Mouse (Mus musculus) liver, embryonic 12.5 days (tissue): Measurements from ENCODE around the gene Mrps35. TPM values are rescaled to one million over a fixed set of nuclear protein-coding genes. Genes with fewer than 3 reads are reported as not detected.

Source experiments
- ATAC-seq: fragments of 200-750 bp; cut with Nextera tagmentation; 2 replicates; pipeline ENCODE4 v1.8.0; 2017; ENCODE audit warnings: moderate number of reproducible peaks, mild to moderate bottlenecking, moderate library complexity
- H3K27ac ChIP-seq: fragments of 300-500 bp; sonication (generic); 2 replicates; pipeline ENCODE4 v1.5.1; 2016; ENCODE audit warnings: mild to moderate bottlenecking
- H3K27me3 ChIP-seq: fragments of 300-500 bp; sonication (generic); replicated peaks from 2 replicates; pipeline ENCODE4 v1.6.1; 2016; ENCODE audit warnings: mild to moderate bottlenecking, moderate library complexity
- H3K36me3 ChIP-seq: fragments of 300-500 bp; sonication (generic); 2 replicates; pipeline ENCODE4 v1.6.1; 2016; ENCODE audit warnings: mild to moderate bottlenecking, moderate library complexity
- H3K4me1 ChIP-seq: fragments of 300-500 bp; sonication (generic); 2 replicates; pipeline ENCODE4 v1.6.1; 2016
- H3K4me2 ChIP-seq: fragments of 300-500 bp; sonication (generic); 2 replicates; pipeline ENCODE4 v1.6.1; 2016; ENCODE audit warnings: mild to moderate bottlenecking, moderate library complexity
- H3K4me3 ChIP-seq: fragments of 300-500 bp; sonication (generic); 2 replicates; pipeline ENCODE4 v1.5.1; 2016; ENCODE audit warnings: mild to moderate bottlenecking, moderate library complexity
- H3K9ac ChIP-seq: fragments of 300-500 bp; sonication (generic); 2 replicates; pipeline ENCODE4 v1.6.1; 2016; ENCODE audit warnings: mild to moderate bottlenecking, moderate library complexity
- H3K9me3 ChIP-seq: fragments of 300-500 bp; sonication (generic); replicated peaks from 2 replicates; pipeline ENCODE4 v1.6.1; 2016; ENCODE audit warnings: mild to moderate bottlenecking, moderate library complexity
- WGBS: fragments of 180-500 bp; shearing (Covaris S2); methylation state at CpG from one replicate; pipeline ENCODE4 v1.1.7; 2016; ENCODE audit not compliant: insufficient replicate concordance; 5-methylcytosine and 5-hydroxymethylcytosine counted together
- polyA plus RNA-seq: library from polyadenylated mRNA; unstranded; fragments of >200 nt; fragmentation: Nextera tagmentation; extraction: Ambion mirVana; gene quantifications from 2 replicates; pipeline ENCODE4 v1.2.1, GENCODE M21; 2016

The Mrps35 gene
- 72.2 and 77.2 TPM in 2 replicates for polyA plus RNA-seq

- Histone ChIP-seq H3K9ac (peak within 1 kb of the TSS; percentile 90), H3K27ac (peak within 1 kb of the TSS; percentile 70), H3K4me3 (peak within 1 kb of the TSS; percentile 84), H3K9me3 (no peaks in the 10 kb centered on the region), H3K36me3 (peaks cover 19% of the 10 kb centered on the region), H3K4me2 (peak within 1 kb of the TSS; percentile 83), H3K27me3 (no peaks in the 10 kb centered on the region; the same call in 1 of the 2 replicates), H3K4me1 (peaks cover 21% of the 10 kb centered on the region)
- 2% methylated on average over 66 of the region's 66 CpGs for WGBS
- peak; percentile 99 for ATAC-seq
Observed at GRCm38 (mm10) chr6:147042291-147043290, at the start of gene Mrps35. TSS of gene Mrps35 (plus strand) at chr6:147042764.

- Histone ChIP-seq H3K4me3 (no peak overlapping the region), H3K27me3 (no peaks in the 10 kb centered on the region), H3K27ac (no peak overlapping the region), H3K9me3 (no peaks in the 10 kb centered on the region), H3K36me3 (peaks cover 10% of the 10 kb centered on the region; the same call in 1 of the 2 replicates), H3K4me2 (no peak overlapping the region), H3K9ac (no peak overlapping the region), H3K4me1 (no peaks in the 10 kb centered on the region)
- no peak for ATAC-seq
- WGBS: 35% methylated on average over 5 of the region's 5 CpGs
Observed at GRCm38 (mm10) chr6:146994236-146994635, 48.3 kb upstream of the Mrps35 start.

- no peaks in the 10 kb centered on the region for H3K27me3 ChIP-seq
- H3K36me3 ChIP-seq: peaks cover 13% of the 10 kb centered on the region
- 83% methylated on average over 2 of the region's 2 CpGs for WGBS
- H3K27ac ChIP-seq: no peak overlapping the region
- H3K4me1 ChIP-seq: no peaks in the 10 kb centered on the region
- no peak overlapping the region for H3K4me3 ChIP-seq
- no peak for ATAC-seq
- no peaks in the 10 kb centered on the region for H3K9me3 ChIP-seq
- H3K9ac ChIP-seq: no peak overlapping the region
- H3K4me2 ChIP-seq: no peak overlapping the region
Observed at GRCm38 (mm10) chr6:146995391-146995790, 47.2 kb upstream of the Mrps35 start.

GRCm38 (mm10) chr6:146995878-146996277, 46.7 kb upstream of the Mrps35 start:
- H3K27ac ChIP-seq: no peak overlapping the region
- 70% methylated on average over 6 of the region's 6 CpGs for WGBS
- no peaks in the 10 kb centered on the region for H3K9me3 ChIP-seq
- peaks cover 16% of the 10 kb centered on the region for H3K36me3 ChIP-seq
- H3K4me2 ChIP-seq: no peak overlapping the region
- H3K4me3 ChIP-seq: no peak overlapping the region
- ATAC-seq: no peak
- no peaks in the 10 kb centered on the region for H3K27me3 ChIP-seq
- no peak overlapping the region for H3K9ac ChIP-seq
- H3K4me1 ChIP-seq: no peaks in the 10 kb centered on the region

GRCm38 (mm10) chr6:146997006-146997405, 45.6 kb upstream of the Mrps35 start:
- H3K4me1 ChIP-seq: no peaks in the 10 kb centered on the region
- H3K9me3 ChIP-seq: no peaks in the 10 kb centered on the region
- no peak overlapping the region for H3K4me3 ChIP-seq
- no peak overlapping the region for H3K27ac ChIP-seq
- ATAC-seq: no peak
- no peak overlapping the region for H3K4me2 ChIP-seq
- WGBS: 60% methylated on average over 6 of the region's 6 CpGs
- no peak overlapping the region for H3K9ac ChIP-seq
- peaks cover 20% of the 10 kb centered on the region for H3K36me3 ChIP-seq
- H3K27me3 ChIP-seq: no peaks in the 10 kb centered on the region

DNA sequence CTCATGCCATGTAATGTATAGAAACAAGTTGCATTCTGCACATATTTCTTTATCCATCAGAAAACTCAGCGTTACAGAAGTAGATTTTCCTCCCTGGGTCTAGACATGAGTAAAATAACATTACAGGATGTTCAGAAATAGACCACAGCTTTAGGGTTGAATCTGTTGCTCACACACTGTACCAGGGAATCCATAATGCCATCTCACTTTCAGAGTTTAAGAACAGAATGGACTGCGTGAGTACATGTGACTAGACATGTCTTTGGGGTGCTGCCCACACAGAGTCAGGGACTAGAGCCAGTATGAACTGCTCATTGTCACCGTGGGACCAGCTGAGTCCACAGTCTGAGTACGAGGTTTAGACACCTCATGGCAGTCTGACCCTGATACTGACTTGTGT, 43.9 kb upstream of the Mrps35 start:
- no peaks in the 10 kb centered on the region for H3K27me3 ChIP-seq
- ATAC-seq: no peak
- no peak overlapping the region for H3K27ac ChIP-seq
- no peak overlapping the region for H3K9ac ChIP-seq
- H3K36me3 ChIP-seq: peaks cover 22% of the 10 kb centered on the region
- no peak overlapping the region for H3K4me2 ChIP-seq
- no peaks in the 10 kb centered on the region for H3K4me1 ChIP-seq
- H3K4me3 ChIP-seq: no peak overlapping the region
- 76% methylated on average over 4 of the region's 4 CpGs for WGBS
- H3K9me3 ChIP-seq: no peaks in the 10 kb centered on the region

DNA sequence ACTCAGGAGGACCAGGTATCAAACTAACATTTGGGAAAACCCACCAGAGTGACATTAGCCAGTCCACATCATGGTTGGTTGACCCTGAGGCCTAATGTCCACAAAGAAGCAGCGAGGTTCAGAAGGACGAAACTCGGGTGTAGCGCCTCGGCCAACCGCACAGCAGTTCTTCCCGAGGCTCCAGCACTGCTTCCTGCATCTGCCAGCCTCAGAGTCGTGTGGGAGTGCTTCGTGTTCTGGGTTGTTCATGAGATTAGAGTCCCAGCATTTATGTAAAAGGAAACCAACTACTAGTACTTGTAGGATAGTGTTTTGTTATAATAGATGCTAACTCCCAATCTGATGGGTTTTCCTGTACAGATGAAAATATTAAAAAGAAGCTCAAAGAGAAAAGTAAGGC, 43.3 kb upstream of the Mrps35 start:
- Histone ChIP-seq H3K4me3 (no peak overlapping the region), H3K27me3 (no peaks in the 10 kb centered on the region), H3K36me3 (peaks cover 22% of the 10 kb centered on the region), H3K27ac (no peak overlapping the region), H3K9me3 (no peaks in the 10 kb centered on the region), H3K9ac (no peak overlapping the region), H3K4me1 (no peaks in the 10 kb centered on the region), H3K4me2 (no peak overlapping the region)
- ATAC-seq: no peak
- 73% methylated on average over 9 of the region's 9 CpGs for WGBS

DNA sequence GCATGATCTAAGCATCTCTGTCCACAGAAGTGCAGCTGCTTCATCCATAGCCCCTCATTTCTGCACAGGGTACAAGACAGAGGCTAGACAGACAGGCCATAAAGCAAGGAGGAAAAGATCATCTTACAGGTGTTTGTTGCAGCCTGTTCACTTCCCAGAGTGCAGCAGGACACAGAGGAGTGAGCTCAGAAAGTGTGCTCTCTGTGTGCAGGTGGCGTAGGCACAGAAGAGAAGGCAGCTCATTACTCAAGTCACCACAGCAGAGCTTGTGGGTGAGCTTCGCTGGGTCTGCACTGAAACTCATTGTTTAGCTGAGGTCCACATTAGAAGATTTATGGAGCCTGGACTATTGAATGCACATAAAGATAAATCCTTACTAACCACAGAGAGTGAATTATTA, 42.8 kb upstream of the Mrps35 start:
- Histone ChIP-seq H3K27me3 (no peaks in the 10 kb centered on the region), H3K9me3 (no peaks in the 10 kb centered on the region), H3K9ac (no peak overlapping the region), H3K36me3 (peaks cover 22% of the 10 kb centered on the region), H3K4me2 (no peak overlapping the region), H3K27ac (no peak overlapping the region), H3K4me3 (no peak overlapping the region), H3K4me1 (no peaks in the 10 kb centered on the region)
- ATAC-seq: no peak
- WGBS: 65% methylated on average over 2 of the region's 2 CpGs

GRCm38 (mm10) chr6:147008148-147008547, 34.4 kb upstream of the Mrps35 start:
- H3K9me3 ChIP-seq: no peaks in the 10 kb centered on the region
- H3K4me1 ChIP-seq: no peaks in the 10 kb centered on the region
- H3K4me2 ChIP-seq: no peak overlapping the region
- no peak for ATAC-seq
- H3K9ac ChIP-seq: no peak overlapping the region
- H3K36me3 ChIP-seq: peaks cover 22% of the 10 kb centered on the region
- H3K4me3 ChIP-seq: no peak overlapping the region
- no peaks in the 10 kb centered on the region for H3K27me3 ChIP-seq
- WGBS: 54% methylated on average over 3 of the region's 3 CpGs
- H3K27ac ChIP-seq: no peak overlapping the region

GRCm38 (mm10) chr6:147010358-147010757, 32.2 kb upstream of the Mrps35 start:
- Histone ChIP-seq H3K9ac (no peak overlapping the region), H3K4me3 (no peak overlapping the region), H3K4me1 (no peaks in the 10 kb centered on the region), H3K4me2 (no peak overlapping the region), H3K36me3 (peaks cover 22% of the 10 kb centered on the region), H3K27me3 (no peaks in the 10 kb centered on the region), H3K27ac (no peak overlapping the region), H3K9me3 (no peaks in the 10 kb centered on the region)
- 82% methylated on average over 6 of the region's 6 CpGs for WGBS
- no peak for ATAC-seq

DNA sequence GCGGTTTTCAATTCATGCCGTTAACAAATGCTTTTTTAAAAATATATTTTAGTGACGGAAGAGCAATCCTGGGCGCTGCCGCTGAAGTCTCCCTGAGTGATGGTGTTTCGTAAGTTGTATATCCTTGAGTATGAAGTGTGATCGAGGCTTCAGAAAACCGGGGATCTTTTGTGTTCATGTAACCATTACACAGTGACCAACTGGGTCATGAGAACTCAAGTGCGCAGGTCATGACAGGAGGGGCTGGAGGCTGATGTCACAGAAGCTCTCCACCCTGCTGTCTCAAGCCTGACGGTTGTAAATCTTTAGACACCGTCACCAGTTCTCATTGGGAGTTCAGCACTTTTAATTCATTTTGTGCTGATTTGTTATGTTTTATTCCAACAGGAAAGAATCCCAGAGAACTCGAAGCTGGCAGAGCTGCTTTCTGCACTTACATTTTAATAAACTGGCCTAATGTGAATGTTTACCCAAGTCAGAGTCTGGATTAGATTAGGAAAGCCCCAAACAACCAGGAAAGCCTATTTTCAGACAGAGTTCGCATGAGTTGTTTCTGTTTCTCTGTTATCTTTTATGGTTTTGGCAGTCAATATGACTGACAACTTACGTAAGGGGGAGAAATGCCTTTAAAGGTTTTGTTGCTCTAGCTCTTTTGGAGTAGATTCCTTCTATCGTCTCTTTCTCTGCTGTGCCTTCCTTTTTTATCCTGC, 31.6 kb upstream of the Mrps35 start:
- Histone ChIP-seq H3K27me3 (no peaks in the 10 kb centered on the region), H3K27ac (no peak overlapping the region), H3K36me3 (peaks cover 20% of the 10 kb centered on the region), H3K9me3 (no peaks in the 10 kb centered on the region), H3K4me3 (no peak overlapping the region), H3K9ac (no peak overlapping the region), H3K4me1 (no peaks in the 10 kb centered on the region), H3K4me2 (no peak overlapping the region)
- ATAC-seq: no peak
- WGBS: 81% methylated on average over 15 of the region's 15 CpGs

DNA sequence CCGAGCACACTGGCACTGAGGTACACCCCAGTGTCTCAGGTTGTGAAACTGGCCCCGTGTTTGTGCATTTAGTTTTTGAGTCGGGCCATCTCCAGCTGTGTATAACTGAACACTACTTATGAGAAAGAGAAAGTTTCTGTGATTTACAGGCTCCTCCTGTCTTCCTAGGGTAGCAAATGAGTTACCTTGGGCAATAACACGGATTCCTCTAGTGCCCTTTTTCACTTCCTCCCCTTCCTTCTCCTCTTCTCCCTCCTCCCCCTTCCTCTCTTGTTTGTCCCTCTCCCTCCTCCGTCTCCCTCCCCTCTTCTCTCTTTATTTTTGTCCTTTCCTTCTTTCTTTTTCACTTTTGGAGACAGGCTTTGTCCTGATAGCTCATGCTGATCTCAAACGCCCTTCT, 31.0 kb upstream of the Mrps35 start:
- WGBS: 62% methylated on average over 6 of the region's 6 CpGs
- no peak overlapping the region for H3K4me3 ChIP-seq
- H3K36me3 ChIP-seq: peaks cover 21% of the 10 kb centered on the region

More for the DNA sequence above, 31.0 kb upstream of the Mrps35 start:
- H3K9ac ChIP-seq: no peak overlapping the region
- ATAC-seq: no peak
- no peak overlapping the region for H3K4me2 ChIP-seq
- no peaks in the 10 kb centered on the region for H3K27me3 ChIP-seq
- no peak overlapping the region for H3K27ac ChIP-seq
- no peaks in the 10 kb centered on the region for H3K4me1 ChIP-seq
- no peaks in the 10 kb centered on the region for H3K9me3 ChIP-seq
